Mouse (Mus musculus) C2C12 (cell line): Measurements from ENCODE around the gene 2700049A03Rik. TPM values are rescaled to one million over a fixed set of nuclear protein-coding genes. Genes with fewer than 3 reads are reported as not detected.

Experiments
- H3K27me3 ChIP-seq: one replicate; pipeline ENCODE4 v1.6.1; 2011; ENCODE audit not compliant: control insufficient read depth, insufficient read depth, insufficient read length
- H3K36me3 ChIP-seq: one replicate; pipeline ENCODE4 v1.6.1; 2011; ENCODE audit not compliant: control insufficient read depth, insufficient read depth
- H3K4me3 ChIP-seq: one replicate; pipeline ENCODE4 v1.5.1; 2011; ENCODE audit warnings: mild to moderate bottlenecking, control low read depth; ENCODE audit not compliant: poor library complexity, insufficient read depth, severe bottlenecking
- H3K79me2 ChIP-seq: one replicate; pipeline ENCODE4 v1.6.1; 2011; ENCODE audit not compliant: control insufficient read depth, insufficient read depth
- H3K79me3 ChIP-seq: one replicate; pipeline ENCODE4 v1.6.1; 2011; ENCODE audit warnings: low read depth, control low read depth
- H3ac ChIP-seq: one replicate; pipeline ENCODE3; 2011; ENCODE audit warnings: low read depth; ENCODE audit not compliant: control insufficient read depth, insufficient read length
- CEBPB ChIP-seq: IDR thresholded peaks from one replicate; pipeline ENCODE4 v1.6.1; 2011; ENCODE audit warnings: low read depth, mild to moderate bottlenecking, control low read depth, moderate library complexity
- CTCF ChIP-seq: IDR thresholded peaks from one replicate; pipeline ENCODE4 v1.5.1; 2011; ENCODE audit not compliant: control insufficient read depth, insufficient read depth, insufficient read length
- FOSL1 ChIP-seq: IDR thresholded peaks from one replicate; pipeline ENCODE4 v1.8.0; 2011; ENCODE audit warnings: mild to moderate bottlenecking, low read length; ENCODE audit not compliant: poor library complexity, insufficient read depth, severe bottlenecking
- MAX ChIP-seq: IDR thresholded peaks from one replicate; pipeline ENCODE4 v1.6.1; 2011; ENCODE audit warnings: mild to moderate bottlenecking, control low read depth
- MYOD1 ChIP-seq: IDR thresholded peaks from one replicate; pipeline ENCODE4 v1.6.1; 2011; ENCODE audit warnings: low read depth; ENCODE audit not compliant: control insufficient read depth, insufficient read length
- MYOG ChIP-seq: IDR thresholded peaks from one replicate; pipeline ENCODE4 v1.6.1; 2011; ENCODE audit not compliant: control insufficient read depth, insufficient read length; ENCODE audit errors: extremely low read depth
- USF1 ChIP-seq: IDR thresholded peaks from one replicate; pipeline ENCODE4 v1.6.1; 2011; ENCODE audit warnings: low read depth, mild to moderate bottlenecking, control low read depth, moderate library complexity
- polyA plus RNA-seq: library from polyadenylated mRNA; unstranded; fragments of >200 nt; fragmentation: generic; extraction: Trizol; gene quantifications from one replicate; pipeline ENCODE4 v1.2.1, GENCODE M21; 2012; ENCODE audit warnings: missing spikeins

The 2700049A03Rik gene
- polyA plus RNA-seq, 1 experiment = 3.0 TPM

DNA sequence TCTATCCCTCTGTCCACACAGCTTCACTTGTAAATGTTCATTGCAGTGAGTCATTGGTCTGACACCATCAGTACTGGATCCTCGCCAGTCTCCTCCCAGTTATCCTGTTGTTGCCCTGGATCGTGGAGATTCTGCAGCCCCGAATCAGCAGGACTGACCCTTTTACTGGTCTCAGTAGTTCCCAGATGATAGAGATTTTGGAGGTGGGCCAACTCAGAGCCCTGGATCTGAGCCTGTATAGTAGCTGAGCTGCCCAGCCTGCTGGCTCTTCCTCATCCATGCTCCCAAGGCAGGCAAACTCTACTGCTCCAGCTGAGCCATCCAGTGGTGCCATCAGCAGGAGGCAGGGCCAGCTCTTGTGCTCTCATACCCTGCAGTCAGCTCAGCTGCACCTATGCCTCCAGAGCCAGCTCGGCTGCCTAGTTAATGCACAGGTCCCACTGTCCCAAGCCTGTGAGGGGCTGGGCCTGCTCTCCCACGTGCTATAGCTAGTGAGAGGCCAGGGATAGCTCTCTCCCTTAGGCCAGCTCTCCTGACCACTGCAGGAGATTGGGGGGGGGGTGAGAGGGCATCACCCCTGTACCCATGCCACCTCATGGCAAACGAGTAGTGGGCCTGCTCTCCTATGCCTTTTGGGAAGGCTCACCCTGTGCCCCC is 81.3 kb downstream of the 2700049A03Rik start:
- Histone ChIP-seq H3K79me3 (no peaks in the 10 kb centered on the region), H3K79me2 (no peaks in the 10 kb centered on the region), H3K27me3 (no peaks in the 10 kb centered on the region), H3K4me3 (no peak overlapping the region), H3ac (no peak overlapping the region), H3K36me3 (peaks cover 9% of the 10 kb centered on the region)
- TF ChIP-seq CEBPB (no peak), MAX (no peak), USF1 (no peak), FOSL1 (no peak), CTCF (no peak), MYOD1 (no peak), MYOG (no peak)

DNA sequence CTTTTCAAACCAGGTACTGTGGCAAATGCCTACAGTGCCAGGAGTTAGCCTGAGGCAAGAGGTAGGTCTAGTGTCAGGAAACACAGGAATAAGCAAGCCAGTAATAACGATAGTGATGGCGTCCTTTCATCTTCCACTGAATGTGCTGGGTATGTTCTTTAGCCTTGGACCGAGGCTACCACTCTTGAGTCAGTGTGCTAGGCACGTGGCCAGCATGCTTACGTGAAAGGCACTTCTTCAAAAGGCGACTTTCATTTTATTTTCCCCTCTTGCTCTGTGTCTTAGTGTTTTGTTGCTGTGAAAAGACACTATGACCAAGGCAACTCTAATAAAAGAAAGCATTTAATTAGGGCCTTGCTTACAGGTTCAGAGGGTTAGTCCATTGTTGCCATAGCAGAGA is 86.1 kb downstream of the 2700049A03Rik start:
- TF ChIP-seq USF1 = no peak
- TF ChIP-seq MAX = no peak
- TF ChIP-seq CTCF = no peak
- no peak for TF ChIP-seq MYOD1
- TF ChIP-seq MYOG = no peak
- no peak for TF ChIP-seq CEBPB
- no peak for TF ChIP-seq FOSL1

GRCm38 (mm10) chr12:71227769-71228168 is 91.1 kb downstream of the 2700049A03Rik start:
- no peak overlapping the region for H3ac ChIP-seq
- H3K27me3 ChIP-seq = no peaks in the 10 kb centered on the region
- H3K36me3 ChIP-seq = no peaks in the 10 kb centered on the region
- H3K79me2 ChIP-seq = no peaks in the 10 kb centered on the region
- no peak for TF ChIP-seq CEBPB
- no peak for TF ChIP-seq MAX
- no peak for TF ChIP-seq CTCF
- no peak for TF ChIP-seq MYOG
- TF ChIP-seq USF1 = no peak
- TF ChIP-seq FOSL1 = no peak
- TF ChIP-seq MYOD1 = no peak
- no peak overlapping the region for H3K4me3 ChIP-seq
- no peaks in the 10 kb centered on the region for H3K79me3 ChIP-seq

More for the DNA sequence above, 86.1 kb downstream of the 2700049A03Rik start:
- peaks cover 3% of the 10 kb centered on the region for H3K36me3 ChIP-seq
- H3K79me2 ChIP-seq = no peaks in the 10 kb centered on the region
- H3ac ChIP-seq = no peak overlapping the region
- H3K79me3 ChIP-seq = no peaks in the 10 kb centered on the region
- no peak overlapping the region for H3K4me3 ChIP-seq
- no peaks in the 10 kb centered on the region for H3K27me3 ChIP-seq

DNA sequence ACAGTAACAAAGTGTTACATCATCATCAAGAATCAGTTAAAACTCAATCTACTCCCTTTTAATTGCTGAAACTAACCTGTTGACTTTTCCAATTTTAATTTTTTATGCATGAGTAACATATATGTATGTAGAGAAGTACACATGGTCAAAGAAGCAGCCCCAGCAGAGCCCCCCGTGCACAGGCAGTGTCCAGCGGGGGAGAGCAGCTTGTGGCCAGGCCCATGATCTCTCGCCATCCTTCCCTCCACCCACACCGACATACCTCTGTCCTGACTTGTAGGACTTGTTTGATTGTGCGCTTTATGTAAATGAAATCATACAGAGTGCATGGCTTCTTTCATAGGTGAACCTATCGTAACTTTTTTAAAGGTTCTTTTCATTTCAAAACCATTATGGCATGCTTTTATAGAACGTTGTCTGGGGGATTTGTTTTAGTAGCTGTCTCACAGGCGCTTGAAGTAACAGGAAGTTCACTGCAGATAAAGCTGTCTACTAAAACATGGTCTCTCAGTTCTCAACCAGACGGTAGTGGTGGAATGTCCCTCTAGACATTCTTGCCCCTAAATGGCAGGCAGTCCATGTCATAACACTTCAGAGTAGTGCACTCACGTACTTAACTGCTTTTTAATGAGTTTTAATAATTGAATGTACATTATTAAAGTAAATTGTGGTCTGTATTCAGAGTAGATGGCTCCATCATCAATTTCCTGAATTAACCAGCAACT is 92.4 kb downstream of the 2700049A03Rik start:
- TF ChIP-seq MAX (no peak), USF1 (no peak), FOSL1 (no peak)
- no peak overlapping the region for H3ac ChIP-seq
- no peaks in the 10 kb centered on the region for H3K36me3 ChIP-seq
- H3K79me2 ChIP-seq = no peaks in the 10 kb centered on the region
- no peaks in the 10 kb centered on the region for H3K27me3 ChIP-seq
- H3K4me3 ChIP-seq = no peak overlapping the region
- no peaks in the 10 kb centered on the region for H3K79me3 ChIP-seq

DNA sequence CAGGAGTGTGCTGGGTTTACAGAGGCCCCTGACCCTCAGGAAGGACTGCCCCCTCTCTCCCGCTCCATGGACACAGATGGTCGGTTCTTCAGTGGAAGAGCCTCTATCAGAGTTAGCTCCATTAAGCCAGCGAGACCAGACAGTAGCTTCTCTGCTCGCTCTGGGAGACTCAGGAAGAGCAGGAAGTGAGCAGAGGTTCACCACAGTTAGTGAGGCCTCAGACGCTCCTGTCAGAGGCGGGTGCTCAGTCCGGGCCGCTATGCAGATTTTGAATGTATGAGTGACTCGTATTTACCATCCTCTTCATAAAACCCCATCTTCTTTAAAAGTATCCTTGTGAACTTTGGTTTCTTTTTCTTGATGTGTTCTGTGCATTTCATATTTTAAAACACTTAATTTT is 94.9 kb downstream of the 2700049A03Rik start:
- H3K27me3 ChIP-seq = no peaks in the 10 kb centered on the region
- no peaks in the 10 kb centered on the region for H3K79me2 ChIP-seq
- no peaks in the 10 kb centered on the region for H3K36me3 ChIP-seq
- H3K4me3 ChIP-seq = no peak overlapping the region
- no peak overlapping the region for H3ac ChIP-seq
- no peak for TF ChIP-seq CEBPB
- no peak for TF ChIP-seq MYOD1
- TF ChIP-seq USF1 = no peak
- no peak for TF ChIP-seq MAX
- no peak for TF ChIP-seq MYOG
- no peak for TF ChIP-seq CTCF
- no peak for TF ChIP-seq FOSL1
- H3K79me3 ChIP-seq = no peaks in the 10 kb centered on the region

GRCm38 (mm10) chr12:71233426-71233825 is 96.8 kb downstream of the 2700049A03Rik start:
- H3ac ChIP-seq = no peak overlapping the region
- no peaks in the 10 kb centered on the region for H3K79me2 ChIP-seq
- TF ChIP-seq USF1 (no peak), MYOG (no peak), FOSL1 (no peak), CTCF (no peak), CEBPB (no peak), MAX (no peak), MYOD1 (no peak)

More at GRCm38 (mm10) chr12:71233426-71233825, 96.8 kb downstream of the 2700049A03Rik start:
- Histone ChIP-seq H3K36me3 (no peaks in the 10 kb centered on the region), H3K79me3 (no peaks in the 10 kb centered on the region), H3K4me3 (no peak overlapping the region), H3K27me3 (no peaks in the 10 kb centered on the region)
